Mouse (Mus musculus) spleen, adult 2 months (tissue): ENCODE measurements around the gene Scarb2.
"Not testable (repeated sequence)": the region's sequence is repeated elsewhere in the genome, so short reads cannot be mapped to it uniquely, and the experiment has no call there.

Source experiments
- CTCF ChIP-seq: fragments of 200-500 bp; IDR thresholded peaks from 2 replicates; pipeline ENCODE4 v1.5.1; 2011; ENCODE audit warnings: mild to moderate bottlenecking, inconsistent platforms; ENCODE audit not compliant: insufficient read depth, insufficient read length, insufficient replicate concordance; ENCODE audit errors: extremely low read depth
- POLR2A ChIP-seq: fragments of 200-500 bp; IDR thresholded peaks from 2 replicates; pipeline ENCODE4 v1.6.1; 2011; ENCODE audit warnings: low read depth, low read length, inconsistent platforms

- TF ChIP-seq CTCF, POLR2A: not testable (repeated sequence)
Measured at GRCm38 (mm10) chr5:92521131-92521530, 14.5 kb upstream of the Scarb2 start.
